Mouse (Mus musculus) induced T-regulatory cell, adult 2 months (primary cell): ENCODE data around the gene Zfp213.

Experiments used
- DNase-seq: peaks from one replicate; pipeline ENCODE4 v3.0.0-alpha.2; 2012; ENCODE audit warnings: low read depth

The Zfp213 gene

DNA sequence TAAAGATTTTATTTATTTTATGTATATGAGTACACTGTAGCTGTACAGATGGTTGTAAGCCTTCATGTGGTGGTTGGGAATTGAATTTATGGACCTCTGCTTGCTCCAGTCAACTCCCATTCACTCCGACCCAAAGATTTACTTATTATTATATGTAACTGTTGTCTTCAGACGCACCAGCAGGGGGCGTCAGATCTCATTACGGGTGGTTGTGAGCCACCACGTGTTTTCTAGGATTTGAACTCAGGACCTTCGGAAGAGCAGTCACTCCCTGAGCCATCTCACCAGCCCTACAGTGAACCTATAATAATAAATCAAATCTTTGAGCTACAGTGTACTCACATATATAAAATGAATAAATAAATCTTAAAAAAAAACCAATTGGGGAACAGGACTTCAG, 8.0 kb upstream of the Zfp213 start:
- DNase-seq: peak; percentile 62

- DNase-seq: no peak
These were observed 7.0 kb upstream of the Zfp213 start for GRCm38 (mm10) chr17:23571084-23571483.

- DNase-seq: peak; percentile 77
These were observed 6.0 kb upstream of the Zfp213 start for GRCm38 (mm10) chr17:23570017-23570416.

GRCm38 (mm10) chr17:23568370-23568769, 4.3 kb upstream of the Zfp213 start:
- DNase-seq: peak; percentile 41

DNA sequence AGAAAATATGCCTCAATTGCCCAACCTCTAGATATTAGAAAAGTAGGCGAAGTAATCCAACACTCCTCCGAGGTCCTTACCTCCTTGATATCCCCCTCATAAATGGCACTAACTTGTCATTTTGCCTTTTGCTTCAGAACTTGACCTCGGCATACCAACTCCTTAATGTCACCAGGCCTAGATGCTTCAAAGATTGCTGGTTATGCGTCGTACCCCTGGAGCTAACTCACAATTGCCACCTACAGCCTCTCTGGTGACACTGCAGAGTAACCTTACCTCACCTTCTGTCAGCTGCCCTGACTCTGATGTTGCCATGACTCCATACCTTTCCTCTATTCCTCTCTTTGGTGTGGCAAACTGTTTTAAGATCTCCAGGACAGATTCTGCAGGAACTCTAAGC, 2.7 kb upstream of the Zfp213 start:
- DNase-seq: peak; percentile 64

GRCm38 (mm10) chr17:23564368-23564715, 304 bp upstream of the Zfp213 start:
- DNase-seq: no peak

- peak; percentile 72 for DNase-seq
These were observed 4.3 kb downstream of the Zfp213 start for GRCm38 (mm10) chr17:23559767-23560166.

DNA sequence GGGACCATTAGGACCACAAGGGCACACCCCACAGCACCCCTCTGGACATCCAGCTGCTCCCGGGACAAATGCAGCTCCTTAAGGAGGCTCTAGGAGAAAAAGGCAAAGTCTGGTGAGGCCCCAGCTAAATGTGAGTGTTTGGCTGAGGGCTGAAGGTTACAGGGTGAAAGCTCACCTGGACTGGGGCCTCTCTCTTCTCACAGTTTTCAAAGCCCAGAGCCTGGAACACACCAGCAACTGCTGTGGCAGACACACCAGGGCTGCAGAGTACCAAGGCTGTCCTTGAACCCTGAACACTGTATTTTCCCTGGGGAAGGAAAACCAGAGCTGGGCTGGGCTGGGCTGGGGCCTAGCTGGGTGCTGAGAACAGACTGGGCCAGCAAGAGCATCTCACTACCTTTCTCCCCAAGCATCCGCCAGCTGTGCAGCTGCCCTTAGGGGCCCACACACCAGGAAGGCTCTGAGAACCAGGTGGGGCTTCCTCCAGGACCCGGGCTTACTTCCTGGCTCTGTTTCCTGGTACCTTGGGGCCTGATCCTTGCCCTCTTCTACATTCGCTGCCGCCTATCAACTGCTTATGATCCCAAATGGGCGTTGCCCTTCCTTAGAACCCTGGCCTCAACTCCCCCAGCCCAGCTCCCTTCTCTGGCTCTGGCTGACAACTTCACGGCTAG, 8.7 kb downstream of the Zfp213 start:
- DNase-seq: no peak

GRCm38 (mm10) chr17:23554321-23554720, 9.7 kb downstream of the Zfp213 start:
- no peak for DNase-seq

DNA sequence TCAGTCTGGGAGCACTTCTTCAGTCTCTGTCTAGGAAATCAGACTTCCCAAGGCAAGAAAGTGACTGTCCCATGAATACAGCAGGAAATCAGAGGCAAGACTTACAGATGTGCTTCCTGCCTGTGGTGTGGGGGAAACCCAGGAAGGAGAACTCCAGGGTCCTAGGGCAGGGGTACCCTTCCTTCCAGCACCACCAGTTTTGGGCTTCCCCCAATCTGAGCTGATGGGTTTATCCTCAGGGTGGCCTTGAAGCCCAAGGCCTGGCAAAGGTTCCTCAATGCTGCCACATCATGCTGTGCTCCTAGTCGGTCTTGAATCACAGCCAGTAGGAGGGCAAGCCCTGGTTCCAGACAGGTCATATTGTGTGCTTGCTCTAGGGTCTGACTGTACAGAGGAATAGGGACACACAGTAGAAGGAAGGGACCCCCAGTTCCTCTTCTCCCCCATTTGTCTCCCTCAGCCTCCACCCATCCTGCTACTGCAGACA, 10.4 kb downstream of the Zfp213 start:
- DNase-seq: no peak

DNA sequence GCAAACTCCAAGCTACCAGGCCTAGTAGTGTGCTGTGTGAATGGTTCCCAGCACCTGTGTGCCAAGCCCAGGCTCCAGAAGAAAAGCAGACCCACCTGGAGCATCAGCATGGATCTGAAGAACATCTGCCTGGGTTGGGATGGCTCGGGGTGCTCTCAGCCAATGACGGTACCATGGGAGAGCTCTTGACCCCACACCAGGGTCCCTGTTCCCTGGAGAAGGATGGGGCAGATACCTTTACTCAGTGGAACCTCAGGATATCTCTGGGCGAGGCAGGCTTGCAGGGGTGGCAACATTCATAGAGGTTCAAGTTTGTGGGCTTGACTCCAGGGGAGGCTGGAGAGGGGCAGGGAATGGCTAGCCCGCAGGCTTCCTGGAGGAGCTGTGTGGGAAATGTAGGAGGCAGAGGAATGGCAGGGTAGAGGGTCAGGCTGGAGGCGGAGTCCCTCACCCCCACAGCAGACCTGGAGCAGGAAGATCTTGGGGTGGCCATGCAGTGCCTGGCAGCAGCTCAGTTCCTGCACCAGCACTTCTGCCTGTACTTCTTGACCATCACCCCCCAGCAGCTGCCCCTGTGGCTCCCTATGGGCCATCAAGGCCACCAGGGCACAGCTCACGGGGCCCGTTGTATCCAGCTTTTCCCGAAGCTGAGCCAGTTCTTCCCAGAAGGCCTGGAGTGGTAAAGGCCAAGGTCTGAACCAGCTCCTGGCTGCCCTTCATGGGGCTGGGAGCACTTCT, 11.0 kb downstream of the Zfp213 start:
- no peak for DNase-seq

DNA sequence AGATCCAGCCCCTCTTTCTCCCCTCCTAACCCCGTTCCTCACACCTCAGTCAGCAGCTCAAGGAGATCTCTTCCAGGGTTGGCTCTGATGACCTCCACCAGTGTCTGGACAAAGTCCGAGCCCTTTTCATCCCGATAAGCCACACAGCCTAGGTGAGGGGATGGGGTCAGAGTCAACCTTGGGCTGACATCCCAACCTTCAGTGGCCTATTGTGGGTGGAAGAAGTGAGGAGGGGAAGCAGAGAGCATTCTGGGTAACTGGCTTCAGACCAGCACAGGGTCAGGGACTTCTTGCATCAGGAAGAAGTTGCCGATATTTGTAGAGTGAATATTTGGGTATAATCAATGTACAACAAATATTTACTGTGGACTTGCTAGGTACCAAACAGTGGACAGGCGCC, 12.1 kb downstream of the Zfp213 start:
- DNase-seq: no peak

DNA sequence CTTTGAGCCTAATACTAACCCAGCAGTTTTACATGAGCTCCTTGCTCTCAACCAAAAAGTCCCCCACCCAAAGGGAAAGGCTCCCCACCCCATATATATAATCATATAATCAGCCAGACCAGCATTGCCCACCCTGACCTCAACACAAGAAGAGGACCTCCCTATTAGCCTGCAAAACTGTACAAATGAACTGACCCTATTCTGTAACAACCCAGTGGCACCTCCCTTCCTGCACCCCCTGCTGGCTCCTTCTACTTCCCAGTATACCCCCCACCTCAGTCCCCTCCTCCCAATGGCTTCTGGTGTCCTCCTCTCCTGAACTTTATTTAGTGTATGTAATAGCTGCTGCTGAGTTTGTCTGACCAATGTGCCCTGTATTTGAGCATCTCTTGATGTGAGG, 12.6 kb downstream of the Zfp213 start:
- no peak for DNase-seq

DNA sequence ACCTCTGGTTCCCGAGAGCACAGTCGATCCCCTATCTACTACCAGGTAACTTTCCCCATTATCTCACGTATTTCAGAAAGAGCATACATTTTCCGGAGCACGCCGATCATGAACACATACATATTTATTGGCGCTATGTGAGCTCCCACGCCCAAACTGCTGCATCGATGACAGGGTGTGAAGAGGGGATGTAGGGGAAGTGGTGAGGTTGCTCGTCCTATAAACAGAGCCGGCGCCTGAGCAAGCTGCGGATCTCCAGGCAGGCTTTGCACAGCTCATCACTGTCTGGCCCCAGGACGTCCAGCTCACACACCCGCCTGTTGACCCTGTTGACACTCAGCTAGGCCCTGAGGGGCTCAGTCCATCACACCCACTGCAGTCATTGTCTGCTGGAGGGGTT, 13.2 kb downstream of the Zfp213 start:
- peak; percentile 77 for DNase-seq

- peak; percentile 95 for DNase-seq
These were observed 13.7 kb downstream of the Zfp213 start for GRCm38 (mm10) chr17:23550188-23550791.

DNA sequence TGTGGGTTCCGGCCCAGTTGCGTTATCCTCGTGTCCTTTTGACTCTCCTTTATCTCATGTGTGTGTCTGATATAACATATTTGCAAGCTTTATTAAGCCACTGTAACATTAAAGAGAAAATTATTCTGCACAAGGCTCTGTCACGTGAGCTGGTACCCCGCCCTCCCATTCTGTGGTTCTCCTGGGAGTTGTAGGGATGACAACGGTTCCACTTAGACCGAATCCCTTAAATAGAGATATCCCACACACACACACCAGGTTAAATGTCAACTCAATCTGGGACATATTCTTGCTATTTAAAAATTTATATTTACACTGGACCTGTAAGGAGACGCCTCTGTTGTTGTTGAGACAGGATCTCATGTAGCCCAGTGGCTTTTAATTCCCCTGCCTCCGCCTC, 14.6 kb downstream of the Zfp213 start:
- DNase-seq: peak; percentile 52

DNA sequence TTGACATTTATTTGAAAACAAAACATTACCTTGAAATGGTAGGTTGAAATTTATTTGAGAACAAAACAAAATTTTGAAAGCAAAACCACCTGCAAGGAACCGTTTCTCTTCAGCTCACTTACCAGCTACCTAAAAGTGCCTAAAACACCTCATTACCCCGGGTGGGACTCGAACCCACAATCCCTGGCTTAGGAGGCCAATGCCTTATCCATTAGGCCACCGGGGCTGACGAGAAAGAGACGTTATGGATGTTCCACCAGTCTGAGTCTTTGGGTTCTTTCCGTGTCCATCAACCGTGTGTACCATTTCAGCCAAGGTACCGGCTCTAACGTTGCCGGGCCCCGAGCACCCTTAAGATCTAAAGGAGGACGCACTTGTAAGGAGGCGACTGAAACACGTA, 15.4 kb downstream of the Zfp213 start:
- DNase-seq: peak; percentile 89

GRCm38 (mm10) chr17:23547681-23548443, 16.2 kb downstream of the Zfp213 start:
- peak; percentile 41 for DNase-seq

GRCm38 (mm10) chr17:23546702-23547505, 17.1 kb downstream of the Zfp213 start:
- DNase-seq: peak; percentile 94

GRCm38 (mm10) chr17:23546333-23546701, 17.7 kb downstream of the Zfp213 start:
- peak; percentile 92 for DNase-seq

- no peak for DNase-seq
These were observed 18.2 kb downstream of the Zfp213 start for GRCm38 (mm10) chr17:23545841-23546240.

GRCm38 (mm10) chr17:23544766-23545165, 19.3 kb downstream of the Zfp213 start:
- peak; percentile 33 for DNase-seq
